ENCODE assay signal across 25 mouse cellular contexts in the genomic region with DNA sequence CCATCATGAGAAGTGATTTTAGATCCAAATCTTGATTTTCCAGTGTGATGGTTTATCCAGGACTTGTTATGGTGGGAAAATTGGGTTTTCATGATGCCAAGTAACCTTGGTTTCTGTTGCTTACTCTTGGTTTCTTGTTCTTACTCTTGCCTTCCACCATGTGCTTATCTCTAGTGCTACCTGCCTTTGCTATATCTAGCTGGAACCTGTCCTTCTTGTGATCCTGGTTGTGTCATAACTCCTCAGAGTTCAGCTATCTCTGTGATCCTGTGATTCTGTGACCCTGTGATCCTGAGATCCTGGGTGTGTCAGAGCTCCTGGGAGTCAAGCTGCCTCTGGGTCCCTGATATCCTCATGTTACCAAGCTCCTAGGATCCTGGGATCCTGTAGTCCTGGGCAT. TPM values are rescaled to one million over a fixed set of nuclear protein-coding genes. Genes with fewer than 3 reads are reported as not detected.
A peak's percentile ranks its signal among the peaks of the same experiment; 100 is the strongest.
DNase-seq lines count a peak whose midpoint lies in the region; ATAC-seq and TF ChIP-seq lines count a peak whose summit lies in the region.
"Had no signal": no experiment of that assay in that cellular context is flagged by ENCODE, and none has a peak within 500 bp of the region (broad histone marks: within the 10 kb centered on the region; RNA-seq: fewer than 3 reads in every experiment).

No protein-coding gene starts in this region.

- TF ChIP-seq CTCF in bone marrow, adult 2 months (IDR thresholded peaks at IDR 0.05; ENCODE audit: control insufficient read depth, insufficient read depth, low read length) = no peak
- TF ChIP-seq CTCF in intestine, postnatal 0 days (IDR thresholded peaks at IDR 0.05; ENCODE audit: low read depth) = no peak
- no peak for TF ChIP-seq CTCF in liver, embryonic 14.5 days (IDR thresholded peaks at IDR 0.05; ENCODE audit: low read depth)

- no peak overlapping the region for H3K9ac ChIP-seq in intestine, postnatal 0 days (ENCODE audit: low read depth, low read length)
- no peak overlapping the region for H3K9ac ChIP-seq in liver, embryonic 14.5 days (replicated peaks)
- H3K9ac ChIP-seq: embryonic facial prominence, embryonic 12.5 days; embryonic facial prominence, embryonic 15.5 days; forebrain, embryonic 15.5 days; heart, embryonic 12.5 days; heart, embryonic 15.5 days; hindbrain, embryonic 13.5 days had no signal

- no peak for DNase-seq in liver, embryonic 14.5 days (ENCODE audit: low read depth in 3 of 3, low spot score in 3 of 3)
- DNase-seq in right cerebral cortex, postnatal 10 days (ENCODE audit: low spot score in 2 of 2) = no peak
- DNase-seq in lung, postnatal 36 days = no peak
- DNase-seq: adrenal gland, adult 2 months; adrenal gland, postnatal 14 days; cerebellum, adult 18-20 months; cerebellum, adult 9-10 months; cerebellum, postnatal 14 days; gastrocnemius, postnatal 25 days; heart, adult 18-20 months; heart, postnatal 10 days; heart, postnatal 36 days had no signal

- no peak for TF ChIP-seq POLR2A in bone marrow, adult 2 months (IDR thresholded peaks at IDR 0.05; ENCODE audit: borderline replicate concordance, control insufficient read depth, low read depth, low read length)

- peak; percentile 47 for TF ChIP-seq EP300 in liver, embryonic 14.5 days (IDR thresholded peaks at IDR 0.05; ENCODE audit: low read depth)

- peak; percentile 78 for ATAC-seq in intestine, postnatal 0 days
- ATAC-seq in liver, embryonic 14.5 days (ENCODE audit: insufficient read depth) = peak; percentile 58; the same call in 1 of the 2 replicates
- ATAC-seq: CD4-positive, CD25-positive, alpha-beta regulatory T cell, adult 4 months; forebrain, embryonic 15.5 days; hindbrain, embryonic 16.5 days had no signal

- H3K4me3 ChIP-seq in bone marrow, adult 2 months (replicated peaks; ENCODE audit: control insufficient read depth, low read depth, low read length) = no peak overlapping the region
- no peak overlapping the region for H3K4me3 ChIP-seq in brown adipose tissue, adult 24 weeks (ENCODE audit: insufficient read depth, low read depth, low read length)
- H3K4me3 ChIP-seq in intestine, postnatal 0 days (ENCODE audit: low read depth, low read length) = no peak overlapping the region
- H3K4me3 ChIP-seq in liver, embryonic 14.5 days (ENCODE audit: insufficient read depth in 1 of 2, low read depth in 2 of 2, low read length in 2 of 2) = no peak overlapping the region
- H3K4me3 ChIP-seq: embryonic facial prominence, embryonic 12.5 days; embryonic facial prominence, embryonic 15.5 days; forebrain, embryonic 15.5 days; heart, embryonic 12.5 days; heart, embryonic 15.5 days; hindbrain, embryonic 10.5 days; hindbrain, embryonic 13.5 days had no signal

- H3K36me3 ChIP-seq in intestine, postnatal 0 days (ENCODE audit: control insufficient read depth, insufficient read depth) = 0 out of 2 replicates have a peak, but pooled peaks cover 3% of the 10 kb centered on the region
- H3K36me3 ChIP-seq in liver, embryonic 14.5 days (replicated peaks; ENCODE audit: control insufficient read depth, insufficient read depth, low read depth) = no peaks in the 10 kb centered on the region
- H3K36me3 ChIP-seq: embryonic facial prominence, embryonic 12.5 days; embryonic facial prominence, embryonic 15.5 days; forebrain, embryonic 15.5 days; heart, embryonic 12.5 days; heart, embryonic 15.5 days; hindbrain, embryonic 10.5 days; hindbrain, embryonic 13.5 days had no signal

- no peak overlapping the region for H3K4me2 ChIP-seq in intestine, postnatal 0 days (replicated peaks; ENCODE audit: low read depth)
- H3K4me2 ChIP-seq in liver, embryonic 14.5 days (ENCODE audit: low read depth) = no peak overlapping the region
- H3K4me2 ChIP-seq: embryonic facial prominence, embryonic 12.5 days; embryonic facial prominence, embryonic 15.5 days; forebrain, embryonic 15.5 days; heart, embryonic 12.5 days; heart, embryonic 15.5 days; hindbrain, embryonic 13.5 days had no signal

- H3K9me3 ChIP-seq in intestine, postnatal 0 days (ENCODE audit: control insufficient read depth) = no peaks in the 10 kb centered on the region
- H3K9me3 ChIP-seq in liver, embryonic 14.5 days (ENCODE audit: control insufficient read depth, low read length) = no peaks in the 10 kb centered on the region
- H3K9me3 ChIP-seq: embryonic facial prominence, embryonic 12.5 days; embryonic facial prominence, embryonic 15.5 days; forebrain, embryonic 15.5 days; heart, embryonic 12.5 days; heart, embryonic 15.5 days; hindbrain, embryonic 10.5 days; hindbrain, embryonic 13.5 days had no signal

- no peaks in the 10 kb centered on the region for H3K27me3 ChIP-seq in intestine, postnatal 0 days (replicated peaks; ENCODE audit: control insufficient read depth, insufficient read depth, low read length)
- no peaks in the 10 kb centered on the region for H3K27me3 ChIP-seq in liver, embryonic 14.5 days (ENCODE audit: control insufficient read depth, insufficient read depth, low read length)
- H3K27me3 ChIP-seq: embryonic facial prominence, embryonic 12.5 days; embryonic facial prominence, embryonic 15.5 days; forebrain, embryonic 15.5 days; heart, embryonic 12.5 days; heart, embryonic 15.5 days; hindbrain, embryonic 13.5 days had no signal

- H3K4me1 ChIP-seq in bone marrow, adult 2 months (ENCODE audit: control insufficient read depth, insufficient read depth, low read length) = peaks cover 2% of the 10 kb centered on the region; the same call in 1 of the 2 replicates
- peaks cover 18% of the 10 kb centered on the region for H3K4me1 ChIP-seq in brown adipose tissue, adult 24 weeks (ENCODE audit: control insufficient read depth, insufficient read depth, insufficient read length, low read length)
- H3K4me1 ChIP-seq in intestine, postnatal 0 days (replicated peaks; ENCODE audit: control insufficient read depth, insufficient read depth, low read length) = no peaks in the 10 kb centered on the region
- H3K4me1 ChIP-seq in liver, embryonic 14.5 days (replicated peaks; ENCODE audit: control insufficient read depth in 2 of 2, insufficient read depth in 2 of 2, low read length in 1 of 2) = peaks cover 2 to 9% of the 10 kb centered on the region in 2 experiments; a peak in 3 of 4 replicates
- H3K4me1 ChIP-seq: embryonic facial prominence, embryonic 12.5 days; embryonic facial prominence, embryonic 15.5 days; forebrain, embryonic 15.5 days; hindbrain, embryonic 10.5 days; hindbrain, embryonic 13.5 days had no signal

- H3K27ac ChIP-seq in bone marrow, adult 2 months (ENCODE audit: control insufficient read depth, insufficient read depth, low read depth, low read length, poor library complexity) = peak overlapping the region; percentile 0; the same call in 1 of the 2 replicates
- peak overlapping the region; percentile 13 for H3K27ac ChIP-seq in brown adipose tissue, adult 24 weeks (replicated peaks; ENCODE audit: low read depth, low read length)
- H3K27ac ChIP-seq in intestine, postnatal 0 days (ENCODE audit: low read depth, low read length) = no peak overlapping the region
- H3K27ac ChIP-seq in liver, embryonic 14.5 days = no peak overlapping the region
- H3K27ac ChIP-seq: embryonic facial prominence, embryonic 12.5 days; embryonic facial prominence, embryonic 15.5 days; forebrain, embryonic 15.5 days; heart, embryonic 15.5 days; hindbrain, embryonic 10.5 days; hindbrain, embryonic 13.5 days had no signal

RNA-seq across cellular contexts. Expression of a gene that starts 8.8 kb away (rescaled TPM):
- polyA plus RNA-seq in bone marrow, adult 2 months (2011; ENCODE audit: insufficient read depth, insufficient read length, low replicate concordance, missing spikeins) = 6.1 and 17.3 TPM in 2 replicates
- polyA plus RNA-seq in brown adipose tissue, adult 24 weeks (2012; ENCODE audit: insufficient read depth, insufficient read length, missing spikeins) = 415 and 430 TPM in 2 replicates
- polyA plus RNA-seq in intestine, postnatal 0 days (2015; fragmentation: Nextera tagmentation; extraction: Ambion mirVana) = 55.7 and 59.1 TPM in 2 replicates
- 7.0 and 9.0 TPM in 2 replicates for polyA plus RNA-seq in liver, embryonic 14.5 days (2012; rRNA removed)
- 17.3 and 18.9 TPM in 2 replicates for polyA plus RNA-seq in liver, embryonic 14.5 days (2014; fragmentation: Nextera tagmentation; extraction: Ambion mirVana)
- polyA plus RNA-seq: C2C12 had no signal

Comparison
In these comparisons a context has a peak if more than half of its experiments do, and no peak if none do; other contexts are left out.
1. H3K27ac ChIP-seq: peak in bone marrow, adult 2 months (single experiment) and brown adipose tissue, adult 24 weeks (single experiment); none in intestine, postnatal 0 days (single experiment) and liver, embryonic 14.5 days (single experiment).